Mouse (Mus musculus): ENCODE measurements around the gene Tspan5.

GRCm38 (mm10) chr3:138807795-138808194, 65.8 kb downstream of the Tspan5 start:
- TF ChIP-seq EP300 (IDR thresholded peaks at IDR 0.05; ENCODE audit: low read depth) (no peak), CTCF (IDR thresholded peaks at IDR 0.05; ENCODE audit: low read depth) (no peak)
